Mouse (Mus musculus) lung, embryonic 14.5 days (tissue): Measurements from ENCODE around the gene Slitrk1. TPM values are rescaled to one million over a fixed set of nuclear protein-coding genes. Genes with fewer than 3 reads are reported as not detected.

Experiments used
- ATAC-seq: fragments of 200-750 bp; cut with Nextera tagmentation; 2 replicates; pipeline ENCODE4 v1.8.0; 2017; ENCODE audit warnings: mild to moderate bottlenecking, moderate TSS enrichment, moderate library complexity; ENCODE audit not compliant: insufficient read depth
- DNase-seq: peaks from one replicate; pipeline ENCODE4 v3.0.0-alpha.2; 2015
- H3K27ac ChIP-seq: fragments of 300-500 bp; sonication (generic); 2 replicates; pipeline ENCODE4 v1.5.1; 2014; ENCODE audit warnings: low read depth, mild to moderate bottlenecking, moderate library complexity
- H3K27me3 ChIP-seq: fragments of 300-500 bp; sonication (generic); 2 replicates; pipeline ENCODE4 v1.6.1; 2014; ENCODE audit warnings: low read length, control low read depth; ENCODE audit not compliant: insufficient read depth
- H3K36me3 ChIP-seq: fragments of 300-500 bp; sonication (generic); 2 replicates; pipeline ENCODE4 v1.6.1; 2014; ENCODE audit warnings: control low read depth; ENCODE audit not compliant: insufficient read depth
- H3K4me1 ChIP-seq: fragments of 300-500 bp; sonication (generic); 2 replicates; pipeline ENCODE4 v1.6.1; 2014; ENCODE audit warnings: antibody characterized with exemption, control low read depth; ENCODE audit not compliant: insufficient read depth
- H3K4me2 ChIP-seq: fragments of 300-500 bp; sonication (generic); 2 replicates; pipeline ENCODE4 v1.6.1; 2014; ENCODE audit warnings: mild to moderate bottlenecking
- H3K4me3 ChIP-seq: fragments of 300-500 bp; sonication (generic); 2 replicates; pipeline ENCODE4 v1.5.1; 2014; ENCODE audit warnings: low read depth, low read length
- H3K9ac ChIP-seq: fragments of 300-500 bp; sonication (generic); 2 replicates; pipeline ENCODE4 v1.6.1; 2014
- H3K9me3 ChIP-seq: fragments of 300-500 bp; sonication (generic); 2 replicates; pipeline ENCODE4 v1.6.1; 2016; ENCODE audit warnings: low read depth, low read length, control low read depth
- CTCF ChIP-seq: IDR thresholded peaks from 2 replicates; pipeline ENCODE4 v1.5.1; 2016; ENCODE audit warnings: antibody characterized with exemption, low read depth
- WGBS: fragments of 180-500 bp; shearing (Covaris S2); extraction: QIAGEN DNeasy Blood & Tissue Kit; methylation state at CpG from one replicate; pipeline ENCODE4 v1.1.7; 2014; 5-methylcytosine and 5-hydroxymethylcytosine counted together
- polyA plus RNA-seq: library from polyadenylated mRNA; unstranded; fragments of >200 nt; fragmentation: Nextera tagmentation; extraction: Ambion mirVana; gene quantifications from 2 replicates; pipeline ENCODE4 v1.2.1, GENCODE M21; 2014

Gene Slitrk1
- polyA plus RNA-seq = 0.09 and 0.12 TPM in 2 replicates

GRCm38 (mm10) chr14:108913714-108914263, at the start of gene Slitrk1:
Gene Slitrk1, minus strand, starts transcription at chr14:108914158.
- H3K9me3 ChIP-seq = no peaks in the 10 kb centered on the region
- peak; percentile 85 for DNase-seq
- H3K36me3 ChIP-seq = no peaks in the 10 kb centered on the region
- H3K27ac ChIP-seq = no peak within 1 kb of the TSS
- peak within 1 kb of the TSS; percentile 32 for H3K4me3 ChIP-seq
- peak; percentile 66 for ATAC-seq
- peak within 1 kb of the TSS; percentile 60 for H3K4me2 ChIP-seq
- WGBS = under 1% methylated on average over 25 of the region's 25 CpGs
- TF ChIP-seq CTCF = no peak
- peaks cover 40% of the 10 kb centered on the region for H3K27me3 ChIP-seq
- no peak within 1 kb of the TSS for H3K9ac ChIP-seq
- H3K4me1 ChIP-seq = no peaks in the 10 kb centered on the region

GRCm38 (mm10) chr14:108935777-108936176, 21.8 kb upstream of the Slitrk1 start:
- ATAC-seq = no peak
- no peaks in the 10 kb centered on the region for H3K9me3 ChIP-seq

GRCm38 (mm10) chr14:108914336-108914735, 378 bp upstream of the Slitrk1 start:
- no peak for TF ChIP-seq CTCF
- H3K36me3 ChIP-seq = no peaks in the 10 kb centered on the region
- peak overlapping the region; percentile 60 for H3K4me2 ChIP-seq
- WGBS = 22% methylated on average over 16 of the region's 16 CpGs
- no peaks in the 10 kb centered on the region for H3K4me1 ChIP-seq
- ATAC-seq (no peak), DNase-seq (no peak)
- H3K27me3 ChIP-seq = peaks cover 40% of the 10 kb centered on the region
- H3K27ac ChIP-seq = no peak overlapping the region
- H3K9ac ChIP-seq = no peak overlapping the region
- H3K9me3 ChIP-seq = no peaks in the 10 kb centered on the region
- H3K4me3 ChIP-seq = peak overlapping the region; percentile 32; the same call in 1 of the 2 replicates

More at GRCm38 (mm10) chr14:108935777-108936176, 21.8 kb upstream of the Slitrk1 start:
- Histone ChIP-seq H3K27ac (no peak overlapping the region), H3K4me3 (no peak overlapping the region), H3K27me3 (no peaks in the 10 kb centered on the region), H3K36me3 (no peaks in the 10 kb centered on the region), H3K4me1 (no peaks in the 10 kb centered on the region), H3K4me2 (no peak overlapping the region), H3K9ac (no peak overlapping the region)
- DNase-seq = peak; percentile 6
- WGBS = 65% methylated on average over 1 of the region's 1 CpGs
- peak; percentile 19 for TF ChIP-seq CTCF

GRCm38 (mm10) chr14:108912876-108913490, 975 bp downstream of the Slitrk1 start:
- peak overlapping the region; percentile 60 for H3K4me2 ChIP-seq
- no peaks in the 10 kb centered on the region for H3K36me3 ChIP-seq
- no peak for ATAC-seq
- H3K9me3 ChIP-seq = no peaks in the 10 kb centered on the region
- peak; percentile 4 for DNase-seq
- H3K4me3 ChIP-seq = peak overlapping the region; percentile 32
- no peak overlapping the region for H3K27ac ChIP-seq
- TF ChIP-seq CTCF = no peak
- no peaks in the 10 kb centered on the region for H3K4me1 ChIP-seq
- peaks cover 40% of the 10 kb centered on the region for H3K27me3 ChIP-seq
- H3K9ac ChIP-seq = no peak overlapping the region
- WGBS = 6% methylated on average over 21 of the region's 21 CpGs

GRCm38 (mm10) chr14:108912021-108912875, 1.7 kb downstream of the Slitrk1 start:
- peaks cover 40% of the 10 kb centered on the region for H3K27me3 ChIP-seq
- no peak overlapping the region for H3K27ac ChIP-seq
- peak overlapping the region; percentile 32 for H3K4me3 ChIP-seq
- TF ChIP-seq CTCF = no peak
- H3K36me3 ChIP-seq = no peaks in the 10 kb centered on the region
- H3K9me3 ChIP-seq = no peaks in the 10 kb centered on the region
- no peaks in the 10 kb centered on the region for H3K4me1 ChIP-seq
- H3K9ac ChIP-seq = no peak overlapping the region
- 5% methylated on average over 24 of the region's 24 CpGs for WGBS
- DNase-seq = peak; percentile 15
- no peak for ATAC-seq
- H3K4me2 ChIP-seq = peak overlapping the region; percentile 60

- H3K4me3 ChIP-seq = peak overlapping the region; percentile 31
- H3K4me1 ChIP-seq = no peaks in the 10 kb centered on the region
- no peaks in the 10 kb centered on the region for H3K9me3 ChIP-seq
- no peaks in the 10 kb centered on the region for H3K36me3 ChIP-seq
- whole genome bisulfite sequencing = 3% methylated on average over 24 of the region's 24 CpGs
- H3K4me2 ChIP-seq = peak overlapping the region; percentile 60
- no peak overlapping the region for H3K9ac ChIP-seq
- peak; percentile 3 for DNase-seq
- TF ChIP-seq CTCF = no peak
- peaks cover 40% of the 10 kb centered on the region for H3K27me3 ChIP-seq
- ATAC-seq = 0 out of 2 replicates have a peak, but pooled peaks have one; percentile 23
- no peak overlapping the region for H3K27ac ChIP-seq
Measured at GRCm38 (mm10) chr14:108911138-108911841, 2.7 kb downstream of the Slitrk1 start.
